Mouse (Mus musculus) forebrain, embryonic 14.5 days (tissue): ENCODE data around the gene Tpst2. TPM values are rescaled to one million over a fixed set of nuclear protein-coding genes. Genes with fewer than 3 reads are reported as not detected.

Source experiments
- ATAC-seq: fragments of 200-750 bp; cut with Nextera tagmentation; 2 replicates; pipeline ENCODE4 v1.8.0; 2017; ENCODE audit warnings: mild to moderate bottlenecking, moderate library complexity
- DNase-seq: peaks from one replicate; pipeline ENCODE4 v3.0.0-alpha.2; 2015; ENCODE audit warnings: low spot score
- H3K27ac ChIP-seq: fragments of 300-500 bp; sonication (generic); 2 replicates; pipeline ENCODE4 v1.5.1; 2014; ENCODE audit warnings: low read depth, mild to moderate bottlenecking, control low read depth, low read length, moderate library complexity
- H3K27me3 ChIP-seq: fragments of 300-500 bp; sonication (generic); replicated peaks from 2 replicates; pipeline ENCODE4 v1.6.1; 2014; ENCODE audit warnings: low read length, control low read depth, mixed read lengths; ENCODE audit not compliant: control insufficient read depth, insufficient read depth
- H3K36me3 ChIP-seq: fragments of 300-500 bp; sonication (generic); 2 replicates; pipeline ENCODE4 v1.6.1; 2014; ENCODE audit warnings: low read length, control low read depth; ENCODE audit not compliant: control insufficient read depth, insufficient read depth
- H3K4me1 ChIP-seq: fragments of 300-500 bp; sonication (generic); 2 replicates; pipeline ENCODE4 v1.6.1; 2014; ENCODE audit warnings: antibody characterized with exemption, low read length, control low read depth; ENCODE audit not compliant: control insufficient read depth, insufficient read depth
- H3K4me2 ChIP-seq: fragments of 300-500 bp; sonication (generic); 2 replicates; pipeline ENCODE4 v1.6.1; 2014; ENCODE audit warnings: mild to moderate bottlenecking, control low read depth, low read length
- H3K4me3 ChIP-seq: fragments of 300-500 bp; sonication (generic); 2 replicates; pipeline ENCODE4 v1.5.1; 2014; ENCODE audit warnings: low read depth, low read length, control low read depth
- H3K9ac ChIP-seq: fragments of 300-500 bp; sonication (generic); 2 replicates; pipeline ENCODE4 v1.6.1; 2014; ENCODE audit warnings: mild to moderate bottlenecking, low read length, control low read depth, moderate library complexity
- H3K9me3 ChIP-seq: fragments of 300-500 bp; sonication (generic); replicated peaks from 2 replicates; pipeline ENCODE4 v1.6.1; 2016; ENCODE audit warnings: low read length, control low read depth, mixed read lengths; ENCODE audit not compliant: control insufficient read depth
- whole genome bisulfite sequencing: fragments of 180-500 bp; shearing (Covaris S2); extraction: QIAGEN DNeasy Blood & Tissue Kit; methylation state at CpG from one replicate; pipeline ENCODE4 v1.1.7; 2014; 5-methylcytosine and 5-hydroxymethylcytosine counted together
- polyA plus RNA-seq: library from polyadenylated mRNA; unstranded; fragments of >200 nt; fragmentation: Nextera tagmentation; extraction: Ambion mirVana; gene quantifications from 2 replicates; pipeline ENCODE4 v1.2.1, GENCODE M21; 2014

The Tpst2 gene
- polyA plus RNA-seq, 1 experiment from 2014 or later: 29.5 TPM

GRCm38 (mm10) chr5:112364184-112364797, 87.8 kb downstream of the Tpst2 start:
- no peak for ATAC-seq
- no peak overlapping the region for H3K4me3 ChIP-seq
- peaks cover 66% of the 10 kb centered on the region for H3K36me3 ChIP-seq
- H3K27ac ChIP-seq: no peak overlapping the region
- 79% methylated on average over 10 of the region's 10 CpGs for WGBS
- H3K4me2 ChIP-seq: no peak overlapping the region
- no peak for DNase-seq
- H3K27me3 ChIP-seq: no peaks in the 10 kb centered on the region
- no peaks in the 10 kb centered on the region for H3K9me3 ChIP-seq
- no peak overlapping the region for H3K9ac ChIP-seq
- no peaks in the 10 kb centered on the region for H3K4me1 ChIP-seq

Other genes with a start within 250 kb of the Tpst2 start
- 1.4 and 2.2 TPM in 2 replicates for gene Cryba4, start 24.2 kb upstream of the Tpst2 start, polyA plus RNA-seq
- gene Crybb1, start 20.9 kb upstream of the Tpst2 start, polyA plus RNA-seq: 2.5 and 4.6 TPM in 2 replicates
- gene Tfip11, start 49.7 kb downstream of the Tpst2 start, polyA plus RNA-seq: 19.0 and 25.2 TPM in 2 replicates
- 49.1 and 58.8 TPM in 2 replicates for gene Srrd, start 66.3 kb downstream of the Tpst2 start, polyA plus RNA-seq
- gene Hps4, start 66.4 kb downstream of the Tpst2 start, polyA plus RNA-seq: 26.2 and 27.0 TPM in 2 replicates
- gene Gm6583, start 79.3 kb downstream of the Tpst2 start, polyA plus RNA-seq: 0.08 and 0.10 TPM in 2 replicates
- gene Asphd2, start 118.2 kb downstream of the Tpst2 start, polyA plus RNA-seq: 31.6 and 37.9 TPM in 2 replicates
- gene Gm6588, start 172.7 kb downstream of the Tpst2 start, polyA plus RNA-seq: 0.09 and 0.27 TPM in 2 replicates